Mouse (Mus musculus) mature B cell (primary cell): ENCODE measurements around the gene Luc7l.
"Not testable (repeated sequence)": the region's sequence is repeated elsewhere in the genome, so short reads cannot be mapped to it uniquely, and the experiment has no call there.

ENCODE experiments used
- in situ Hi-C: fragments of 300-500 bp; cut with MboI; formaldehyde crosslinking; loops from 2 replicates; pipeline ENCODE4 v1.14.3; 2019

Gene Luc7l

DNA sequence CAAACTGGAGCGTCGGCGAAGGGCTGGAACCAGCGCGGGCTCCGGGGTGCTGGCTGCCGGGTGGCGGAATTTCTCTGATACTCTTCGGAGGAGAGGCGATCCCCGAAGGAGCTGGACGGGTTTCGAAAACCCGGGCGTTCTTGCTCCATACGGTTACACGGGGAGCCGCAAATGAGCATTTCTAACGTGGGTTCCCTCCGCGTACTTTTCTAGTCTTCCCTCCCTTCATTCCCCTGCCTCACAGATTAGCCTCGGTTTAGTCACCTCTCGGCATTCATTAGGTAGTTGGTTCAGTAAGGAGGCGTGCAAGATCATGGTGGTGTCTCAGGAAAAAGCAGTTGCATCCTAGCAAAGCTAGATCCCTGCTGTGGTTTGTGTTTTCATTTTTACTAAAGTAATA is 703 bp downstream of the Luc7l start:
- in situ Hi-C loops = no loop called here

DNA sequence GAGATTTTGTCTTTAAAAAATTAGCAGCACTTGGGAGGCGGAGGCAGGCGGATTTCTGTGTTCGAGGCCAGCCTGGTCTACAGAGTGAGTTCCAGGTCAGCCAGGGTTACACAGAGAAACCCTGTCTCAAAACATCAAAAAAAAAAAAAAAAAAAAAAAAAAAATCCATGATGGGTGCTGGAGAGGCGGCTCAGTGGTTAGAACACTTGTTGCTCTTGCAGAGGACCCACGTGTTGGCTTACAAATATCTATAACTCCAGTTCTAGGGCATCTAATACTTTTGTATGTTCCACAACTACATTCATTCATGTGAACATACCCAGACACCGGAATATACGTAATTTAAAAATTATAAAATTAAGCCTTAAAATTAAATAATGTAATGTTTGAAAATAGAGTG is 2.6 kb downstream of the Luc7l start:
- in situ Hi-C loops = no loop called here

DNA sequence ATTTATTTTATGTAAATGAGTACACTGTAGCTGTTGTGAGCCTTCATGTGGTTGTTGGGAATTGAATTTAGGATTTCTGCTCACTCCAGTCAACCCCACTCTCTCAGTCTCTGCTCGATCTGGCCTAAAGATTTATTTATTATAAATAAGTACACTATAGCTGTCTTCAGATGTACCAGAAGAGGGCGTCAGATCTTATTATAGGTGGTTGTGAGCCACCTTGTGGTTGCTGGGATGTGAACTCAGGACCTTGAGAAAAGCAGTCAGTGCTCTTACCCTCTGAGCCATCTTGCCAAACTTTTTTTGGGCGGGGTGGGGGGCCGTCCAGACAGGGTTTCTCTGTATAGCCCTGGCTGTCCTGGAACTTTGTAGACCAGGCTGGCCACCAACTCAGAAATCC is 9.1 kb downstream of the Luc7l start:
- in situ Hi-C loops = no loop called here

DNA sequence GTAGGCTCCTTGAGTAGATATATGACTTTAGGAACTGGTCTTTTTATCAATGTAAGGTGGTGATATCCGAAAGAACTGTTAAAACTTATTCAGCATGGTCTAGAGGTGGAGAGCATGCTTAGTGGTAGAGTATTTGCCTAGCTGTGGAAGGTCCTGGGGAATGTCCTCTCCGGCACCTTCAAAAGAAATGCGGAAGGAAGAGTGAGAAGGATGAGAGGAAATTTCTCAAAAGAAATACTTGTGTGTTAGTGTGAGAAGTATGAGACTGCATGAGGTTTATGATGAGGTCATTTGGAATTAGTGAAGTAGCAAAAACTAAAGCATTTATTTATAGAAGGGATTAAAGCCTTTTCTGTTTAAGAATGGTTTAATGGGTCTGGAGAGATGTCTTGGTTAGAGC is 9.7 kb downstream of the Luc7l start:
- in situ Hi-C loops = no loop called here

DNA sequence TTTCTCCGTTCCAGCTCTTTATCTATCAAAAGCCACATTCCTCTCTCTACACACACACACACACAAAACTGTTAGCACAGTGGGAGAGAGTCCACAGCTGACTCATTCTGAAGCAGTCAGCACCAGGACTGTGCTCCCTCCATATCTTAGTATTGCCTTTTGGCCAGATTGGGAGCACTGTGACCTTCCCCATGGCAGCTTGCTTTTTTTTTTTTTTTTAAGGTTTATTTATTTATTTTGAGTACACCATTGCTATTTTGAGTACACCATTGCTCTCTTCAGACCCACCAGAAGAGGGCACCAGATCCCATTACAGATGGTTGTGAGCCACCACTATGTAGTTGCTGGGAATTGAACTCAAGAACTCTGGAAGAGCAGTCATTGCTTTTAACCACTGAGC is 16.2 kb downstream of the Luc7l start:
- in situ Hi-C loops = no loop called here

DNA sequence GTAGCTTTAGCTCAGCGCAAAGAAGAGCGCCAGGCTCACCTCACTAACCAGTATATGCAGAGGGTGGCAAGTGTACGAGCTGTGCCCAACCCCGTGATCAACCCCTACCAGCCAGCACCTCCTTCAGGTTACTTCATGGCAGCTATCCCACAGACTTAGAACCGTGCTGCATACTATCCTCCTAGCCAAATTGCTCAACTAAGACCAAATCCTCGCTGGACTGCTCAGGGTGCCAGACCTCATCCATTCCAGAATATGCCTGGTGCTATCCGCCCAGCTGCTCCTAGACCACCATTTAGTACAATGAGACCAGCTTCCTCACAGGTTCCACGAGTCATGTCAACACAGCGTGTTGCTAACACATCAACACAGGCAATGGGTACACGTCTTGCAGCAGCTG is 16.9 kb downstream of the Luc7l start:
- in situ Hi-C loops = not testable (repeated sequence)

DNA sequence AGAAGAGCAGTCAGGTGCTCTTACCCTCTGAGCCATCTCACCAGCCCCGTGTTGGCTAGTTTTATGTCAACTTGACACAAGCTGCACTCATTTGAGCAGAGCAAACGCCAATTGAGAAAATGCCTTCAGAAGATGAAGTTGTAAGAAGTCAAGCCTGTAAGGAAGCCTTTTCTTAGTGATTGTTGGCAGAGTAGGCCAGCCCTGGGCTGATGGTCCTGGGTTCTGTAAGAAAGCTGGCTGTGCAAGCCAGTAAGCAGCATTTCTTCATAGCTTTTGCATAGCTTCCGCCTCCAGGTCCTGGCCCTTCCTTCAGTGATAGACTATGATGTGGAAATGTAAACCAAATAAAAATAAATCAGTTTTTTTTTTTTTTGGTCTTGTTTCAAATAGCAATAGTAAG is 19.9 kb downstream of the Luc7l start:
- in situ Hi-C loops = no loop called here

DNA sequence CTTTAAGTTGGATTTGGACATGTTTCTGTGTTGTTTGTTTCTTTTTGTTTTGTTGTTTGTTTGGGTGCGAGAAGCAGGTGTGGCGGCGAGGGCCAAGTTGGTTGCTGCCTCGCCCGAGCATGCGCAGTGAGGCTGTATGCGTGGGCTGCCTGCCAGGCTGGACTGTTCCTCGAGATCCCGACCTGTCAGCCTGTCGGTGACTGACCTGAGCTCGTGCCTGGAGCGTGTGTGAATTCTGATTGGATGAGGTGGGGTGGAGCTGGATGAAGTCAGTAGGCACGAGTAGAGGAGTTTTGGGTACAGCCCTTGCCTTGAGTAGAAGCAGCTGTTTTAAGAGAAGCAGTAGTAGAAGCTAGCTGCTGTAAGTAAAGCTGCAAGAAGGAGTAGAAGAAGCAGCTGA is 23.2 kb downstream of the Luc7l start:
- in situ Hi-C loops = no loop called here

DNA sequence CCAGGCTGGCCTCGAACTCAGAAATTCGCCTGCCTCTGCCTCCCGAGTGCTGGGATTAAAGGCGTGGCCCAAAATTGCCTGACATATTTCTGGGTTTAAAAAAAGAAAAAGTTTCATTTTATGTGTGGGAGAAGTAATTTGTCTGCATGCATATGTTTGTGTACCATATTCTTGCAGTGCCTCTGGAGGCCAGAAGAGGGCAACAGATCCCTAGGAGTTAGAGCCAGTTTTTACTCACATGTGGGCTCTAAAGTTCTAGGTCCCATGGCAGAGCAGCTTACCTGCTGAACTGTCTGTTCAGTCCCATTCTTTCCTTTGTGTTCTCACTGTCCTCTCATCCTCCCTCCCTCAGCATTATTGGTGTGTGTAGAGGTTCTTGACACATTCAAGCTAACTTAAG is 24.0 kb downstream of the Luc7l start:
- in situ Hi-C loops = no loop called here

DNA sequence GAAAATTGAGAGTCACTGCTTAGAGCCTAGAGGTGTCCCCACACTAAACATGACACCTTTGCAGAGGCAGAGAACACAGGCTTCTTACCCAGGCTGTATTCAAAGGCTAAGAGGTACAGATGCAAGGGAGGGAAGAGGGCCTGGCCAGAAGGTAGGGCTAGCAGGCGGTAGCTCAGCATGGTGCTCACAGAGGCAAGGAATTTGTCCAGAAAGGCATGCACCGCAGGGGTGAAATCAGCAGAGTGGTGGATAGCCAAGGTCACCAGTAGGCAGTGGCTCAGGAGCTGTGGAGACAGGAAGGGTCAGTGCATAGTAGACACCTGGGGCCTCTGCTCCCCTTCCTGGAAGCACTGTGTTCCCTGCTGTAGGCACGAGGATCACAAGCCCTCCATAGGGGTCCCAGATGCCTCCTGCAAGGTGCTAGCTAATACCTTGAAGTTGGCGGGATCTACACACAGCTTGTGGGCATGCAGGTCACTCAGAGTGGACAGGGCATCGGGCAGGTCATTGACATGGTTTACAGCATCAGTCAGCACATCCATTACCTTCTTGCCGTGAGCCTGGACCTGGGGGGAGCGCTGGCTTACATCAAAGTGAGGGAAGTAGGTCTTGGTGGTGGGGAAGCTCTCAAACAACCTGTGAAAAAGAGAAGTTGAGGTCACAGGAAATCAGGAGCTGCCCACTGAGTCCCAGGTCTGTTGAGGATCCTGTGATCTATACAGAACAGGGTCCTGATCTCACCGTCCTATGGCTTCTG is 33.7 kb downstream of the Luc7l start:
- in situ Hi-C loops = no loop called here

DNA sequence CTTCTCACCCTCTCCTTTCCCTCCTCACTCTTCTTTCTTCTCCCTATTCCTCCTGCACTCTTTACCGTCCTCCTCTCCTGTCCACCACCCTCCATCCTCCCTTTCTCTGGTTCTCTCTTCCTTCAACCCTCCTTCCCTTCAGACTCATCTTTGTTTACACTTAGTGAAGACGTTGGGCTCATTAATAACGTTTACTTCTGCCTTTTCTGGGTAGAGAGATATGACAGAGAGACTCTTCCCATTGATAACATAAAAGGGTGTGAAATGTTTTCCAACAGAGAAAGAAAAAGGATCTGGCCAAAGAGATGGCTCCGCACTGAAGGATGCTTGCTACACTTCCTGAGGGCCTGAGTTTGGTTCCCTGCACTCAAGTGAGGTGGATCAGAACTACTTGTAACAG is 36.8 kb downstream of the Luc7l start:
- in situ Hi-C loops = no loop called here

DNA sequence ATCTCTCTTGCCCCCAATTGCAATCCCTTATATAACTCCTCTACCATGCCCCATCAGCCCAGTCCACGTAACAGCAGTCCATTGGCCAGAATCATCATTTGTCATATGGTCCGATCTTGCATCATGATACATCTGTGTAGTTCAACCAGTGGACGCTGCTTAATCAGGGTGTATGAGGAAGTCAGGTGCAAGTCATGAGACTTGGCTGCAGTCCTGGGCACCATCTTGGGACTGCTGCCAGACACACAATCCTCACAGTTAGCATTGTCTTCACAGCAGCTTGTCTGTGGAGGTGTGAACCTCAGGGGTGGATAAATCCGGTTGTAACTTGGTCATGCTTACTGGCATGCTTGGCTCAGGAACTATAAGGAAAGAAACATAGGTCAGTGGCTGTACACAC is 45.6 kb downstream of the Luc7l start:
- in situ Hi-C loops = not testable (repeated sequence)

DNA sequence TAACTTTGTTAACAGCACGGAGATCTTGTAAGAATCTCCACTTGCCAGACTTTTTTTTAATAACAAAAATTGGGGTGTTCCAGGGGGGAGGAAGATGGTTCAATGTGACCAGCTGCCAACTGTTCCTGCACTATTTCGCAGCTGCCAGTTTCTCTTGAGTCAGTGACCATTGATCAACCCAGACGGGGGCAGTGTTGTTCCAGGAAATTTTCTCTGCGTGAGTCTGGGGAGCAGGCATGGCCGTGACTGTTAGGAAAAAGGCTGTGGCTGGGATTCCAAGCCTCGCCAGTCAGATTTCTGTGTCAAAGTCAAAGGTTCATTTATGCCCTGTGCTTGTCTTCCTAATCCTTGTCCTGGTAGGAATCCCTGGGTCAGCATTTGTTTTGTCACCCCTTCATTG is 61.6 kb downstream of the Luc7l start:
- in situ Hi-C loops = no loop called here

DNA sequence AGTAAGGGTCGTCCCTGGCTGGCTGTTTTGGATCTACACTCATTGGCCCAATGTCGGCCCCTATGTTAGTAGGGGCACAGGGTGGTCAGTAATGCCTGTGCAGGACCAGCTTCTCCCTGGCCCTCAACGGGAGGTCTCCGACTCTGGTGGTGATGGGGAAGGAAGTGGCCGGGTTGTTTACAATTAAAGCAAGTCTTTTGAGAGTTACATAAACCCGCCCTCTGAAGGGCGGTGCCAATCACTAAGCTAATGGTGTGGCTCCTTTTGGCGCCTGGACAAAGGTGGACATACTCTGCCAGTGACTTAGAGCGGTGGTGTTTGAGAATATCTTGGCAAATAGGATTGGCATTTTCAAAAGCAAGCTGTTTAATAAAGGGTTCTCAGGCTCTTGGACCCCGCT is 62.8 kb downstream of the Luc7l start:
- in situ Hi-C loops = no loop called here

DNA sequence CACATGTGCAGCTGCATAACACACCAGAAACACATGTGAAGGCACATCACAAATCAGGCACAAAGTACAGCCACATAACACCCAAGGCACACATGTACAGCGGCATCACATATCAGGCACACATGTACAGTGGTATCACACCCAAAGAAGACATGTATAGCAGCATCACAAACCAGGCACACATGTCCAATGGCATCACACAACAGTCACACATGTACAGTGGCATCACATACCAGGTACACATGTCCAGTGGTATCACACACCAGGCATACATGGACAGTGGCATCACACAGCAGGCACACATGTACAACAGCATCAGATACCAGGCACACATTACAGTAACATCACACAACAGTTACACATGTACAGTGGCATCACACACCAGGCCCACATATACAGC is 65.7 kb downstream of the Luc7l start:
- in situ Hi-C loops = no loop called here
